Mouse (Mus musculus) CH12.LX (cell line): ENCODE results near the gene Arf6. TPM values are rescaled to one million over a fixed set of nuclear protein-coding genes. Genes with fewer than 3 reads are reported as not detected.
A peak's percentile ranks its signal among the peaks of the same experiment; 100 is the strongest.

Experiments used
- DNase-seq: peaks from one replicate; pipeline ENCODE4 v3.0.0-alpha.2; 2013; ENCODE audit errors: extremely low read depth
- H3K27ac ChIP-seq: 2 replicates; pipeline ENCODE4 v1.5.1; 2012; ENCODE audit warnings: low read depth, mild to moderate bottlenecking, control low read depth, moderate library complexity; ENCODE audit not compliant: insufficient read depth
- H3K27me3 ChIP-seq: replicated peaks from 2 replicates; pipeline ENCODE3; 2012; ENCODE audit warnings: inconsistent platforms
- H3K36me3 ChIP-seq, 2 experiments: replicated peaks in 1 of 2; 2 replicates each; pipeline versions ENCODE3 to v1.6.1; 2012; ENCODE audit warnings: inconsistent platforms in 1 of 2, low read length in 1 of 2, mild to moderate bottlenecking in 1 of 2, mixed read lengths in 1 of 2, moderate library complexity in 1 of 2; ENCODE audit not compliant: control insufficient read depth in 1 of 2, insufficient read depth in 1 of 2
- H3K4me1 ChIP-seq, 2 experiments: 2 replicates each; pipeline ENCODE4 v1.6.1; 2012; ENCODE audit warnings: inconsistent platforms in 1 of 2, moderate library complexity in 1 of 2; ENCODE audit not compliant: insufficient read depth in 2 of 2, control insufficient read depth in 1 of 2
- H3K4me2 ChIP-seq: 2 replicates; pipeline ENCODE4 v1.6.1; 2012; ENCODE audit warnings: low read depth, mild to moderate bottlenecking, control low read depth; ENCODE audit not compliant: poor library complexity, insufficient read depth, severe bottlenecking
- H3K4me3 ChIP-seq, 3 experiments: fragments of 150-350 bp in 1 of 3; sonication (generic) in 1 of 3; replicated peaks in 1 of 3; 2 replicates each; pipeline versions ENCODE3 to v1.5.1; 2011 to 2012; ENCODE audit warnings: low read depth in 2 of 3, low read length in 2 of 3, mild to moderate bottlenecking in 2 of 3, moderate library complexity in 2 of 3, control low read depth in 1 of 3, improper control_type of control experiment in 1 of 3, inconsistent platforms in 1 of 3, mixed read lengths in 1 of 3; ENCODE audit not compliant: poor library complexity in 1 of 3
- H3K79me2 ChIP-seq: replicated peaks from 2 replicates; pipeline ENCODE4 v1.6.1; 2012; ENCODE audit warnings: mild to moderate bottlenecking, moderate library complexity; ENCODE audit not compliant: control insufficient read depth, poor library complexity, insufficient read depth, severe bottlenecking; ENCODE audit errors: extremely low read depth
- H3K9ac ChIP-seq: 2 replicates; pipeline ENCODE4 v1.6.1; 2012; ENCODE audit warnings: low read depth, mild to moderate bottlenecking, control low read depth, moderate library complexity; ENCODE audit not compliant: insufficient read depth
- H3K9me3 ChIP-seq: replicated peaks from 2 replicates; pipeline ENCODE3; 2012; ENCODE audit warnings: low read length, inconsistent platforms, mixed read lengths
- BHLHE40 ChIP-seq: IDR thresholded peaks from 2 replicates; pipeline ENCODE4 v1.6.1; 2011; ENCODE audit warnings: mild to moderate bottlenecking, low read depth, low read length, improper control_type of control experiment
- CHD1 ChIP-seq: IDR thresholded peaks from 2 replicates; pipeline ENCODE4 v1.6.1; 2012; ENCODE audit warnings: low read depth, low read length, improper control_type of control experiment, inconsistent platforms
- CHD2 ChIP-seq: IDR thresholded peaks from 2 replicates; pipeline ENCODE4 v1.6.1; 2011; ENCODE audit warnings: low read length, improper control_type of control experiment
- CTCF ChIP-seq, 2 experiments: IDR thresholded peaks in 1 of 2; conservative IDR thresholded peaks in 1 of 2; 2 replicates each; pipeline ENCODE4 v1.5.1; 2011 to 2012; ENCODE audit warnings: low read depth in 2 of 2, low read length in 2 of 2, improper control_type of control experiment in 1 of 2, inconsistent platforms in 1 of 2, mild to moderate bottlenecking in 1 of 2, moderate library complexity in 1 of 2
- E2F4 ChIP-seq: IDR thresholded peaks from 2 replicates; pipeline ENCODE4 v1.6.1; 2011; ENCODE audit warnings: low read depth, low read length, improper control_type of control experiment; ENCODE audit not compliant: insufficient replicate concordance
- ELF1 ChIP-seq: IDR thresholded peaks from 2 replicates; pipeline ENCODE4 v1.6.1; 2014; ENCODE audit warnings: low read depth, mild to moderate bottlenecking, inconsistent platforms, low read length, improper control_type of control experiment
- EP300 ChIP-seq: IDR thresholded peaks from 2 replicates; pipeline ENCODE4 v1.6.1; 2011; ENCODE audit warnings: low read length, improper control_type of control experiment
- GABPA ChIP-seq: IDR thresholded peaks from 2 replicates; pipeline ENCODE4 v1.6.1; 2012; ENCODE audit warnings: low read depth, low read length, improper control_type of control experiment, inconsistent platforms; ENCODE audit not compliant: insufficient replicate concordance
- HCFC1 ChIP-seq: IDR thresholded peaks from 2 replicates; pipeline ENCODE4 v1.6.1; 2012; ENCODE audit warnings: low read depth, mild to moderate bottlenecking, inconsistent platforms, low read length, improper control_type of control experiment
- IRF4 ChIP-seq: IDR thresholded peaks from 2 replicates; pipeline ENCODE4 v1.6.1; 2014; ENCODE audit warnings: low read depth, mild to moderate bottlenecking, inconsistent platforms, low read length, improper control_type of control experiment
- JUND ChIP-seq: conservative IDR thresholded peaks from 2 replicates; pipeline ENCODE4 v1.6.1; 2011; ENCODE audit warnings: low read depth, low read length, improper control_type of control experiment
- KAT2A ChIP-seq: IDR thresholded peaks from 2 replicates; pipeline ENCODE4 v1.6.1; 2012; ENCODE audit warnings: low read length, improper control_type of control experiment, inconsistent platforms; ENCODE audit not compliant: insufficient replicate concordance
- MAX ChIP-seq: IDR thresholded peaks from 2 replicates; pipeline ENCODE4 v1.6.1; 2011; ENCODE audit warnings: low read length, improper control_type of control experiment
- MAZ ChIP-seq: IDR thresholded peaks from 2 replicates; pipeline ENCODE4 v1.6.1; 2012; ENCODE audit warnings: low read depth, mild to moderate bottlenecking, inconsistent platforms, low read length, improper control_type of control experiment, moderate library complexity
- MEF2A ChIP-seq: IDR thresholded peaks from 2 replicates; pipeline ENCODE4 v1.6.1; 2014; ENCODE audit warnings: low read depth, mild to moderate bottlenecking, inconsistent platforms, low read length, improper control_type of control experiment, borderline replicate concordance
- MXI1 ChIP-seq: IDR thresholded peaks from 2 replicates; pipeline ENCODE4 v1.6.1; 2011; ENCODE audit warnings: mild to moderate bottlenecking, low read depth, low read length, improper control_type of control experiment
- MYC ChIP-seq: IDR thresholded peaks from 2 replicates; pipeline ENCODE4 v1.6.1; 2011; ENCODE audit warnings: low read depth, mild to moderate bottlenecking, improper control_type of control experiment, low read length
- NELFE ChIP-seq: IDR thresholded peaks from 2 replicates; pipeline ENCODE4 v1.6.1; 2011; ENCODE audit warnings: low read depth, low read length, improper control_type of control experiment
- NRF1 ChIP-seq: IDR thresholded peaks from 2 replicates; pipeline ENCODE4 v1.6.1; 2014; ENCODE audit warnings: low read depth, mild to moderate bottlenecking, inconsistent platforms, low read length, improper control_type of control experiment, moderate library complexity
- POLR2AphosphoS2 ChIP-seq: IDR thresholded peaks from 2 replicates; pipeline ENCODE4 v1.6.1; 2011; ENCODE audit warnings: low read depth, low read length, improper control_type of control experiment
- RAD21 ChIP-seq: IDR thresholded peaks from 2 replicates; pipeline ENCODE4 v1.6.1; 2011; ENCODE audit warnings: low read depth, mild to moderate bottlenecking, low read length, improper control_type of control experiment, moderate library complexity
- SMC3 ChIP-seq: IDR thresholded peaks from 2 replicates; pipeline ENCODE4 v1.6.1; 2011; ENCODE audit warnings: low read depth, low read length, improper control_type of control experiment
- TBP ChIP-seq: conservative IDR thresholded peaks from 2 replicates; pipeline ENCODE4 v1.6.1; 2011; ENCODE audit warnings: low read depth, low read length, improper control_type of control experiment
- TCF12 ChIP-seq: IDR thresholded peaks from 2 replicates; pipeline ENCODE4 v1.6.1; 2014; ENCODE audit warnings: low read depth, mild to moderate bottlenecking, inconsistent platforms, low read length, improper control_type of control experiment
- UBTF ChIP-seq: IDR thresholded peaks from 2 replicates; pipeline ENCODE4 v1.6.1; 2012; ENCODE audit warnings: low read depth, mild to moderate bottlenecking, inconsistent platforms, low read length, improper control_type of control experiment, moderate library complexity
- ZC3H11A ChIP-seq: IDR thresholded peaks from 2 replicates; pipeline ENCODE4 v1.6.1; 2012; ENCODE audit warnings: low read depth, mild to moderate bottlenecking, inconsistent platforms, low read length, improper control_type of control experiment
- ZKSCAN1 ChIP-seq: IDR thresholded peaks from 2 replicates; pipeline ENCODE4 v1.6.1; 2012; ENCODE audit warnings: low read depth, inconsistent platforms, low read length, improper control_type of control experiment, borderline replicate concordance
- ZMIZ1 ChIP-seq: IDR thresholded peaks from 2 replicates; pipeline ENCODE4 v1.6.1; 2012; ENCODE audit warnings: low read depth, mild to moderate bottlenecking, inconsistent platforms, low read length, improper control_type of control experiment
- ZNF384 ChIP-seq: IDR thresholded peaks from 2 replicates; pipeline ENCODE4 v1.6.1; 2012; ENCODE audit warnings: low read depth, low read length, improper control_type of control experiment, inconsistent platforms
- dilution Hi-C: fragments of 300-500 bp; cut with MboI; formaldehyde crosslinking; loops from 2 replicates; pipeline ENCODE4 v1.14.3; 2020; ENCODE audit warnings: low sequenced_read_pairs; ENCODE audit not compliant: extremely low pct_unique_long_range_greater_than_20kb, extremely low pct_ligation_motif_present
- in situ Hi-C: fragments of 300-500 bp; cut with MboI; formaldehyde crosslinking; loops from 3 replicates; pipeline ENCODE4 v1.14.3; 2019; ENCODE audit warnings: low sequenced_read_pairs, low pct_ligation_motif_present, low pct_unique_long_range_greater_than_20kb, mixed read lengths
- polyA plus RNA-seq: library from polyadenylated mRNA; unstranded; fragments of >175 nt; gene quantifications from 2 replicates; pipeline ENCODE4 v1.2.1, GENCODE M21; 2012; ENCODE audit warnings: low read depth; ENCODE audit not compliant: insufficient read length
- total RNA-seq, 2 experiments: library from RNA; depleted of rRNA; stranded (reverse); fragments of 300-350 nt in 1 of 2; fragments of >200 nt in 1 of 2; gene quantifications; 2 replicates each; pipeline ENCODE4 v1.2.3; 2012 to 2014

Gene Arf6
- total and polyA plus RNA-seq, 3 experiments = 258 to 375 (median 312) TPM

DNA sequence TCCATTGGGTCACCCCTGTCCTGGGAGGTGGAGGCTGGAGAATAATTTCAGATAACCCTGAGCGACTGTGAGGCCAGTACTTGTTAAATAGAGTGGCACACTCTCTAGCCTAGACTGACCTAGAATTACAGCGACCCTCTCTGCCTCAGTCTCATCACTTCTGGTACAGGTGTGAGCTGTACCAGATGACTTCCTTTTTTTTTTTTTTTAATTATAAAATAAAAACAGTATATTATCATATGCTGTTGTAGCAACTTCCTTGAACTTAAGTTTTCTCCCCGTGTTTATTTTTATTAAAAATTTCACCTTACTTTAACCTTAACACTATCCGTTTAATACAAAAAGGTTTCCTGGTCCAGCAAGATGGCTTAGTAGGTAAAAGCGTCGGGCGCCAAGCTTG lies 1.0 kb upstream of the Arf6 start:
- Histone ChIP-seq H3K9me3 (no peaks in the 10 kb centered on the region), H3K9ac (peak overlapping the region; percentile 94), H3K27ac (peak overlapping the region; percentile 91; the same call in 1 of the 2 replicates), H3K4me3 (peak overlapping the region; percentile 64 to 93 (median 75)), H3K36me3 (peaks cover 11 to 18% of the 10 kb centered on the region in 2 experiments), H3K79me2 (peaks cover 35% of the 10 kb centered on the region), H3K4me2 (peak overlapping the region; percentile 69), H3K4me1 (peaks cover 0 to 20% of the 10 kb centered on the region in 2 experiments; a peak in 2 of 4 replicates), H3K27me3 (no peaks in the 10 kb centered on the region)
- dilution Hi-C loops = no loop called here
- in situ Hi-C loops = loop anchor here (5.0 kb wide), 1 partner anchor 166 kb away; no protein-coding TSS in a partner anchor
- peak; percentile 75 for TF ChIP-seq ZNF384
- TF ChIP-seq E2F4 = no peak
- TF ChIP-seq CHD1 = no peak
- DNase-seq = no peak

DNA sequence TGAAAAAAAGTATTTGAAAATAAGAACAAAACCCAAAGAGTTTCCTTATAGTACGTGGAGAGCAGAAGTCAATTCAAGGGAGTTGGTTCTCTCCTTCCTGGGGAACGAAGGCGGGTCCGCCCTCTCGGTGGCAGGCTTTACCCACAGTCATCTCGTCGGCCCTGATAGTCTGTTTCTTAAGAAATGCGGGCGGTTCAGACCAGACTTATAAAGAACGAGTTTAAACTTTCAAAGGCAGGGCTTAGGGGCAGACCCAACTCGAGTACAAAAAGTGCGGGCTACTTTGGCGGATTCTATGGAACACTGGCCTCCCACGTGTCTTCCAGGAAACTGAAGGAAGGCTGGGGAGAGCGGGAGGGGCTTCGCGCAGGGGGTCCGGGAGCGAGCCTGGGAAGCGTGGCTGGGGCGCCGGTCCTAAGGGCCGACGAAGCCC lies 513 bp upstream of the Arf6 start:
- peak overlapping the region; percentile 69; the same call in 1 of the 2 replicates for H3K4me2 ChIP-seq
- peaks cover 11 to 21% of the 10 kb centered on the region in 2 experiments for H3K36me3 ChIP-seq
- in situ Hi-C loops (loop anchor here (5.0 kb wide), 1 partner anchor 166 kb away; no protein-coding TSS in a partner anchor), dilution Hi-C loops (no loop called here)
- peak; percentile 75 for DNase-seq
- H3K79me2 ChIP-seq = peaks cover 39% of the 10 kb centered on the region
- H3K9ac ChIP-seq = peak overlapping the region; percentile 94
- H3K9me3 ChIP-seq = no peaks in the 10 kb centered on the region
- 0 out of 2 replicates have a peak, but pooled peaks have one; percentile 45 for TF ChIP-seq TBP
- no peak for TF ChIP-seq ZC3H11A
- TF ChIP-seq ZMIZ1 = peak; percentile 28; the same call in 1 of the 2 replicates
- peak in 1 of 2 experiments; percentile 56; a peak in 2 of 4 replicates for TF ChIP-seq CTCF (conservative IDR thresholded peaks at IDR 0.05 in 1 of 2, IDR thresholded peaks at IDR 0.05 in 1 of 2; ENCODE audit: low read depth in 2 of 2, low read length in 2 of 2)
- TF ChIP-seq POLR2AphosphoS2 = peak; percentile 86; the same call in 1 of the 2 replicates
- TF ChIP-seq EP300 = peak; percentile 21; the same call in 1 of the 2 replicates
- peak; percentile 89 for TF ChIP-seq MAX
- peak; percentile 28; the same call in 1 of the 2 replicates for TF ChIP-seq MEF2A
- peak; percentile 96 for TF ChIP-seq MXI1
- no peak for TF ChIP-seq ZKSCAN1
- TF ChIP-seq KAT2A = 0 out of 2 replicates have a peak, but pooled peaks have one; percentile 21
- TF ChIP-seq MYC = peak; percentile 91; the same call in 1 of the 2 replicates
- no peak for TF ChIP-seq ZNF384
- no peak for TF ChIP-seq UBTF
- TF ChIP-seq TCF12 = no peak
- TF ChIP-seq CHD1 = peak; percentile 64; the same call in 1 of the 2 replicates
- peak; percentile 33; the same call in 1 of the 2 replicates for TF ChIP-seq IRF4
- TF ChIP-seq JUND = no peak
- no peak for TF ChIP-seq CHD2
- TF ChIP-seq MAZ = no peak
- peak; percentile 13; the same call in 1 of the 2 replicates for TF ChIP-seq NELFE
- no peak for TF ChIP-seq GABPA
- no peak for TF ChIP-seq NRF1
- peak; percentile 55 for TF ChIP-seq SMC3
- no peak for TF ChIP-seq BHLHE40
- peak; percentile 63 for TF ChIP-seq RAD21
- peak; percentile 19; the same call in 1 of the 2 replicates for TF ChIP-seq ELF1
- TF ChIP-seq HCFC1 = no peak
- peak overlapping the region; percentile 64 to 93 (median 75) for H3K4me3 ChIP-seq
- H3K27ac ChIP-seq = peak overlapping the region; percentile 91
- H3K27me3 ChIP-seq = no peaks in the 10 kb centered on the region
- H3K4me1 ChIP-seq = peaks cover 0 to 18% of the 10 kb centered on the region in 2 experiments; a peak in 2 of 4 replicates
